Mouse (Mus musculus) olfactory bulb, adult 2 months (tissue): Measurements from ENCODE around the gene Ccnk. TPM values are rescaled to one million over a fixed set of nuclear protein-coding genes. Genes with fewer than 3 reads are reported as not detected.

Source experiments
- H3K27ac ChIP-seq: fragments of 200-500 bp; 2 replicates; pipeline ENCODE4 v1.5.1; 2012; ENCODE audit warnings: low read depth, low read length; ENCODE audit not compliant: insufficient read depth
- H3K4me1 ChIP-seq: fragments of 200-500 bp; 2 replicates; pipeline ENCODE4 v1.6.1; 2012; ENCODE audit warnings: low read length; ENCODE audit not compliant: control insufficient read depth, insufficient read depth
- H3K4me3 ChIP-seq: fragments of 200-500 bp; 2 replicates; pipeline ENCODE4 v1.5.1; 2012; ENCODE audit warnings: mild to moderate bottlenecking, low read depth, low read length, moderate library complexity; ENCODE audit not compliant: insufficient read depth
- CTCF ChIP-seq: fragments of 200-500 bp; IDR thresholded peaks from 2 replicates; pipeline ENCODE4 v1.5.1; 2012; ENCODE audit warnings: low read depth, mild to moderate bottlenecking, low read length, moderate library complexity; ENCODE audit not compliant: insufficient read depth
- POLR2A ChIP-seq: fragments of 200-500 bp; IDR thresholded peaks from 2 replicates; pipeline ENCODE4 v1.6.1; 2012; ENCODE audit warnings: mild to moderate bottlenecking, low read depth, low read length, moderate library complexity; ENCODE audit not compliant: insufficient read depth
- WGBS: fragments of 180-500 bp; shearing (Covaris S2); methylation state at CpG from one replicate; pipeline ENCODE4 v1.1.7; 2018; 5-methylcytosine and 5-hydroxymethylcytosine counted together
- polyA plus RNA-seq: library from polyadenylated mRNA; stranded (reverse); fragments of >200 nt; gene quantifications from 2 replicates; pipeline ENCODE4 v1.2.4, GENCODE M21; 2012; ENCODE audit warnings: low replicate concordance; ENCODE audit not compliant: missing spikeins, insufficient read depth, insufficient read length

Ccnk gene
- polyA plus RNA-seq: not detected in 2 replicates

DNA sequence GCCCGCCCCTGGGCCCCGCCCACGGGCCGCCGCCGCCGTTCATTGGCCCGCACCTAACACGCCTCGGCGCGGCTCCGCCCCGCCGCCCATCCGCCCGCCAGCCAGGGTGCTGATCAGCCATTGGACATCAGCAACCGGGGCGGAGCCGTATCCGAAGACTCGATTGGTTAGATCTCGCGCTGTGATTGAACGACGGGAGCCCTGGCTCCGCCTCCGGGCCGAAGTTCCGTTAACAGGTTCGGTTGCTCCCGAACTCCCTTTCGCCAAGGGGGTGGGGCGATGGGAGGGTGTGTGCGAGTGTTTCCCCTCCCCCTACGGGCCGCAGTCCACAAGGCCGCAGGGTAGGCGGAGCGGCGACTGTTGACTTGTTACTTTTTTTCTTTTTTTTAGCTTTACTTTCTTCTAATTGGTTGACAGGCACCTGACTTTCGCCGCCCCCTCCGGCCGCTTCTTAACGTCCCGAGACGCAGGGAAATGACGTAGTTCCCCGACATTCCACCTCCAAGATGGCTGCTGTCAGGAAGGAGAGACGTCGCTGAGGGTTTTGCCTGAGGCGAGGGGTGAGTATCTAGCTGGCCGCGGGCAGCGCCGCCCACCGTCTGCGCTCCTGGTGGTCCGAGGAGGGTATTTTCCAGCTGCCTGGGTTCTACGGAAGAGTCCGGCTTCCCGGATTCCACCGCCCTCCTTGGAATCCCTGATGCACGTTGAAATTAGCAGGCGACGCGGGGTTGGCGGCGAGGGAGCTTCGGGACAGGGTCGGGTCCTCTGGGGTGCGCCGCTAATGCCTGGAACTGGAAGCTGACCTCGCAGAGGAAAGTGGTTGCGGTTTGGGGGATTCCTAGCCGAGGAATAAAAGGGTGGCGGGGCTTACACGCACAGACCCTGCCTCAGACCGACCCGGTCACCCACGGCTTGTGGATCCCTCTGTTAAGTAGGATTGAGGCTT lies at the start of gene Ccnk:
TSS of gene Ccnk (plus strand) at position 259 of the 946 bp plus-strand sequence.
- H3K27ac ChIP-seq: peak within 1 kb of the TSS; percentile 27
- under 1% methylated on average over 82 of the region's 82 CpGs for WGBS
- no peaks in the 10 kb centered on the region for H3K4me1 ChIP-seq
- peak within 1 kb of the TSS; percentile 87 for H3K4me3 ChIP-seq
- TF ChIP-seq CTCF (no peak), POLR2A (peak; percentile 78)

DNA sequence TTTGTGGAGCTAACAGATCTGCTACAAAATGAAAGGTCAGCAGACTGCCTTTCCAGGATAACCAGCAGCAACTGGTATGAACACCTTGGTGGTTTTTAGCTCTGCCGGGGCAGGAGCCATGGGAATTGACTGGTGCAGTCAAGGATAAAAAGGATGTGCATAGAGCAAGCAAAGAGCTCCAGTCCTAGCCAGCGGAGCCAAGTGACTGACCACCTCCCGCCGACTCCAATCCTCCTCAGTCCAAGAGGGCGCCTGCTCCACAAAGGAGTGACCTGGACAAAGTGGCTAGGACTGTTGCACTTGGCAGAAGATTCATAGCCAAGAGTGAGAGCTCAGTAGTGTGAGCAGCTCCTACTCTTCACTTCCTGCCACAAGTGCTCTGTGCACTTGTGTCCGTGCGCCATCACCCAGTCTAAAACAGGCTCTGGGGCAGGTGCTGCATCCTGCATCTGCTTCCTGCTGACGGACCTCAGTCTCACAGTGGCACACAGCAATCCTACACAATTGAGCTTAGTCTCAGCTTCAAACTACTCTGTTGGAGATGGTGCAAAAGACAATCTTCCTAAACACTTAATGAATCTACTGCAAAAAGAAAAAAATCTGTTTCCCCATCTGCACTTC lies 46.8 kb upstream of the Ccnk start:
- TF ChIP-seq POLR2A: no peak
- no peak for TF ChIP-seq CTCF
- Histone ChIP-seq H3K4me3 (no peak overlapping the region), H3K27ac (no peak overlapping the region), H3K4me1 (no peaks in the 10 kb centered on the region)
- WGBS: 87% methylated on average over 8 of the region's 8 CpGs

DNA sequence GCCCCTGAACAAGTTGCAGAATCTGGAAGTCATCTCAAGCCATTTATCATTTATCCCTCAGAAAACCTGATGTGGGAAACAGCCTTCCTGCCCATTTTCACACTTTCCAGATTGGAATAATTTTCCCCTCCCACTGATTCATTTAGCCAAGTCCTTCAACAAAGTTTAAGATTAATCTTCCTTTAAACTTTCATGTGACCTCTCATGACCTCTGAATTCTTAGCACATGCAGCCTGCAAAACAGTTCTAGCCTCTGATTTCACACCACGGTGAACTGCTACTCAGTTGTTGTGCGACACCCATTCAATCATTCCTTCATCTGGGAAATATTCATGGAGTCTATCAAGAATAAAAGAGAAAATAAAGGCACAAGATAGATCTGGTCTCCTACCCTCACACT lies 46.2 kb upstream of the Ccnk start:
- H3K27ac ChIP-seq: no peak overlapping the region
- H3K4me3 ChIP-seq: no peak overlapping the region
- no peaks in the 10 kb centered on the region for H3K4me1 ChIP-seq
- TF ChIP-seq POLR2A: no peak
- no peak for TF ChIP-seq CTCF
- 85% methylated on average over 2 of the region's 2 CpGs for whole genome bisulfite sequencing

DNA sequence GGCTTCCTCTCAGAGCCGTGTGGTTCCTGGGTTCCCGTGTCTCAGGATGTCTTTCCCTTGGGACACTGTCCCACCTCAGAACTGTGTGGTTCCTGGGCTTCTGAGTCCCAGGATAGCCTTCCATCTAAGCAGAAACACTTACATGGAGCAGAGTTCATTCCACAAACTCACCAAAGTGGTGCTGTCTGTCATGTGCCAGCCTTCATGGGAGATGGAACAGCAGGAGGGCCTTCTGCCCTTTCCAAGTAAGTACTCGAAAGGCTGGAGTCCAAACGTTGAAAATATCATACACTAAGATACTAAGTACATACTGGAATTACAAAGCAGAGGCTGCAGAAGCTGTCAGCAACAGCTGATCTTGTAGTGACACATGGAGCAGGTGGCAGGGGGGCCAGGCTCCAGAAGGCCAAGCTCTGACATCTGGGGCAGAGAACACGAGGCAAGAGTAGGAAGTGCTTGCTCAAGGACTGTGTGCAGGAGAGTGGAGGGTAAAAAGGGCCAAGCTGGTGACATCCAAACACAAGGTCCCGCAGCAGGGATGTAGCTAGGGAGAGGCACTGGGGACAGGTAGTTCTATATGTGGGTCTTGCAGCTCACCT lies 43.7 kb upstream of the Ccnk start:
- TF ChIP-seq POLR2A (no peak), CTCF (no peak)
- 80% methylated on average over 6 of the region's 6 CpGs for WGBS
- Histone ChIP-seq H3K27ac (no peak overlapping the region), H3K4me3 (no peak overlapping the region), H3K4me1 (no peaks in the 10 kb centered on the region)

DNA sequence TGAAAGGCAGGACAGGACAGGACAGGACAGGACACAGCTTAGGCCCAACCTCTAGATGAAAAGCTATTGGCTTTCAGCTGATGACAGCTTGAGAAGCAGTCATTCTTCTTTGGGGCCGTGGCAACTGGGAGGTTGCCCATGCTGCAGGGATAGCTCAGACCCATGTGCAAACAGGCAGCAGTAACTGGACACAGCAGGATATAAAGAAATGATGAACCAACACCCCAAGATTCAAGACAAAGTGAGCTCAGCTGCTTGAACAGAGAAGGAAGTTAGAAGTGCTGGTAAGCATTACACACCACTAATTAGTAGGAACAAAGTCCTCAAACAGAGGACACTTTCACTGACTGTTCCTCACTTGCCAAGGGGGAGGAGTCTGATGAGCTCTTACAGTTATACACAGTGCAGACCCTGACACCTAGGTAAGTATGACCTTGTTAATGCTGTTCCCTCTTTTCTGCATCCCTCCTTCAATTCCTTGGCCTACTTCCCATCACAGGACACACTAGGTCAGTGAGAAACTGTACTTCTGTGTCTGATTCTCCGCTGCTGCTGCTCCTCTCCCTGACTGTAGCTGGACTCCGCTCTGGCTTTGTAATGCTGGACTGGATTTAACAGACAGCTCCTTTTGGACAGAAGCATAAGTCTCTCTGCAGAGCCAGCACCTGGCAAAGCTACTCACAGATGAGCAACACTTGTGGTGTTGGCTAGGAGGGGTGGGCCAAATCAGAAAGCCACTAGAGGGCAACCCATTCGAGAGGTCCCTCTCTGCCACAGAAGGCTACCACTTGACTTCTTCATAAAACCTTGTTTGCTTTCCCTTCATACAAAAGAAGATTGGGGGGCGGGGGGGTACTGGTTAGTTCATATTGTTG lies 35.5 kb upstream of the Ccnk start:
- 74% methylated on average over 5 of the region's 5 CpGs for WGBS
- no peak overlapping the region for H3K27ac ChIP-seq
- H3K4me3 ChIP-seq: no peak overlapping the region
- TF ChIP-seq POLR2A: no peak
- TF ChIP-seq CTCF: no peak
- H3K4me1 ChIP-seq: peaks cover 3% of the 10 kb centered on the region; the same call in 1 of the 2 replicates

DNA sequence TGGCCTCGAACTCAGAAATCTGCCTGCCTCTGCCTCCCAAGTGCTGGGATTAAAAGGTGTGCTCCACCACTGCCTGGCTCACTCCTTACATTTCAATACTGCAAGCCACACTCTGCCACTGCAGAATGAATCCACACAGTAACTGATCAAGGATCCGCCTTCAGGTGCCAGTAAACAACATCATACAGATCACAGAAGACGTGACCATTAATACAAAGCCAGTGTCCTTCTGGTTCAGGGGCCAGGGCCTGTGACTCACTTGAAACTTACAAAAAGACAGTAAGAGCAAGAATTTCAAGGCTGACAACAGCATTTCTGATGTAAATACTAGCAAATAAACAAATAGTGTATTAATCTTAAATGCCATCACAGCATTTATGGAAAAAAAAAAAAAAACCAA lies 34.2 kb upstream of the Ccnk start:
- Histone ChIP-seq H3K27ac (no peak overlapping the region), H3K4me1 (peaks cover 3% of the 10 kb centered on the region; the same call in 1 of the 2 replicates), H3K4me3 (no peak overlapping the region)
- WGBS: 95% methylated on average over 3 of the region's 3 CpGs
- TF ChIP-seq POLR2A (no peak), CTCF (no peak)

DNA sequence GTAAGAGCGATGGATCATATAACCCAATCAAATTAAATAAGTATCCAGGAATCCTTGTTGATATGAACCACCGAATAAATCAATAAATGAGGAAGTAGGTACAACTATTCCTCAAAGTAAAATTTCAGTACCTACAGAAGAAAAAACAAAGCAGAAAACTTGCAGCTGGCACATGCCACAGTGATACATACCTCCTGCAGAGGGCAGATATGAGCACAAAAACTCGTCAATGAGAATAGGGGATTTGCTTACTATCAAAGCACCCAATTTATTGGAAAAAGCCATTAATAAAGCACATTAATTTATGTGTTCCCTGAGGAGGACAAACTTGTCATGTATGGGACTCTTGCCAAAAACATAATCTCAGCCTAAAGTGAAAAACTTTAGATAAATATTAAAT lies 29.6 kb upstream of the Ccnk start:
- Histone ChIP-seq H3K4me3 (no peak overlapping the region), H3K27ac (no peak overlapping the region), H3K4me1 (no peaks in the 10 kb centered on the region)
- no peak for TF ChIP-seq CTCF
- 68% methylated on average over 3 of the region's 3 CpGs for WGBS

DNA sequence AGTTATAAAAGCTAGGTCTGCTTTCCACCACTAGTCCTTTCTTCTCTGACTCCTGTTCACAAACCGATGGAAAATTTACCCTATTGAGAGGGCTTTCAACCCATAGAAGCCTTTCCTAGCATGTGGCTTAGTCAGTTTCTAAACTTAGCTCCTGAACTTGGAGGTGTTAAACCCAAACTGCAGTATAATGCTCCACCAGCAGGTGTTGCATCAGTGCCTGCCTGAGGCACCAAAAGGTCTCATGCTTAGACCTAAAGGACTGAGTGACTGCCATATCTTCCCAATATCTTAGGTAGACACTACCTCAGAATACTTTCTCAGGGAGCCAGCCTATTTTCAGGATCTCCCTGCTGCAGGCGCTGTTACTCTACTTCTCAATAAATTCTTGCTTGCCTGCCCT lies 26.6 kb upstream of the Ccnk start:
- TF ChIP-seq POLR2A: no peak
- TF ChIP-seq CTCF: no peak
- Histone ChIP-seq H3K4me3 (no peak overlapping the region), H3K4me1 (no peaks in the 10 kb centered on the region), H3K27ac (no peak overlapping the region)
- WGBS: 84% methylated on average over 2 of the region's 2 CpGs
